Mouse (Mus musculus) kidney, adult 2 months (tissue): ENCODE data around the gene Dgki. TPM values are rescaled to one million over a fixed set of nuclear protein-coding genes. Genes with fewer than 3 reads are reported as not detected.
A peak's percentile ranks its signal among the peaks of the same experiment; 100 is the strongest.

Source experiments
- DNase-seq: peaks from one replicate; pipeline ENCODE4 v3.0.0; 2021
- H3K27ac ChIP-seq: fragments of 200-500 bp; 2 replicates; pipeline ENCODE4 v1.5.1; 2012; ENCODE audit warnings: low read depth, low read length, control low read depth, inconsistent platforms; ENCODE audit not compliant: insufficient read depth
- H3K27me3 ChIP-seq: fragments of 200-500 bp; replicated peaks from 2 replicates; pipeline ENCODE4 v1.6.1; 2012; ENCODE audit warnings: mild to moderate bottlenecking, moderate library complexity, low read length, inconsistent platforms; ENCODE audit not compliant: control insufficient read depth, insufficient read depth
- H3K36me3 ChIP-seq: fragments of 200-500 bp; 2 replicates; pipeline ENCODE4 v1.6.1; 2012; ENCODE audit warnings: mild to moderate bottlenecking, moderate library complexity, low read length, inconsistent platforms; ENCODE audit not compliant: control insufficient read depth, insufficient read depth
- H3K4me1 ChIP-seq: fragments of 200-500 bp; 2 replicates; pipeline ENCODE4 v1.6.1; 2011; ENCODE audit warnings: low read length; ENCODE audit not compliant: control insufficient read depth, insufficient read depth
- H3K4me3 ChIP-seq: fragments of 200-500 bp; 2 replicates; pipeline ENCODE4 v1.5.1; 2011; ENCODE audit warnings: mild to moderate bottlenecking, low read depth, low read length, control low read depth; ENCODE audit not compliant: insufficient read depth
- CTCF ChIP-seq: fragments of 200-500 bp; conservative IDR thresholded peaks from 2 replicates; pipeline ENCODE4 v1.5.1; 2011; ENCODE audit warnings: low read depth, mild to moderate bottlenecking, control low read depth, low read length, moderate library complexity, mixed read lengths; ENCODE audit not compliant: insufficient read depth, insufficient read length
- POLR2A ChIP-seq: fragments of 200-500 bp; IDR thresholded peaks from one replicate; pipeline ENCODE4 v1.6.1; 2011; ENCODE audit warnings: low read depth, low read length, control low read depth
- WGBS: fragments of 180-500 bp; shearing (Covaris S2); methylation state at CpG from one replicate; pipeline ENCODE4 v1.1.7; 2018; 5-methylcytosine and 5-hydroxymethylcytosine counted together
- polyA plus RNA-seq: library from polyadenylated mRNA; depleted of rRNA; stranded (reverse); fragments of >200 nt; gene quantifications from 2 replicates; pipeline ENCODE4 v1.2.3, GENCODE M21; 2012

Gene Dgki
- polyA plus RNA-seq, 1 experiment, result 0.05 TPM

DNA sequence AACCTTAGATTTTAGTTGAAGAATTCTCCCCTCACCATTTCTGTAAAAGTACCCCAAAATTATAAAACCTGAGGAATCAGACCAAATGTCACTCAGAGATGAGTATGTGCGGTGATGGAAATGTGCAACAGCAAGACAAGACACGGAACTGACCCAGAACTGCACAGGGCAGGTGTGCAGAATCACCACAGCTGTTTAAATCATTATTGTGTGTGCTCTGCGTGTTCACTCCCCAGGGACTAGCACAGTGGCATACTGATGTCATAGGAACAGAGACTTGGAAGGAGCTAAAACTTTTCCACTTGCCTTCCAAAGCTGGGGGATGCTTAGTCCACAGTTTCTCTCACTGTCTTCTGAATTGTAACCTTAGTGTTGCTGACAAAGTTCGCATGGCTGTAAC, 467.3 kb downstream of the Dgki start:
- DNase-seq, result no peak
- Histone ChIP-seq H3K27ac (no peak overlapping the region), H3K4me1 (no peaks in the 10 kb centered on the region), H3K4me3 (no peak overlapping the region), H3K27me3 (no peaks in the 10 kb centered on the region), H3K36me3 (no peaks in the 10 kb centered on the region)
- no peak for TF ChIP-seq CTCF
- no peak for TF ChIP-seq POLR2A
- 75% methylated on average over 4 of the region's 4 CpGs for WGBS

DNA sequence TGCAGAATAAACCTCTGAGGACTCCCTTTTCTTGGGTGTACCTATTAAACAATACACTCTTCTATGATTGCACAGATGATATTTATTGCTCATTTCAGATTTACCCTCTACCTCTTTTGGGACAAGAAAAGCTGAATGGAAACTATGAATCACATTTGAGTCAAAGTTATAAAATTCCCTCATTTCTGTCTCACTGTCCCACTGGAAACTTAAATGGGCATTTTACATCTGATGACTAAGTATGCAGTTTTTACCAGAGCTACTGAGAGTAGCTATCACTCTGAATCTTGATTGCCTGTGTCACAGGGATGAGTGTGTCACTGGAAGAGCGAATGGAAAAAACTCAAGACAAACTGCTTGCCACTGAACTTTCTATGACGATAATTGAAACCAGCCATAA, 467.8 kb downstream of the Dgki start:
- no peaks in the 10 kb centered on the region for H3K27me3 ChIP-seq
- TF ChIP-seq POLR2A (no peak), CTCF (no peak)
- no peaks in the 10 kb centered on the region for H3K36me3 ChIP-seq
- H3K4me3 ChIP-seq, result no peak overlapping the region
- WGBS, result 88% methylated on average over 2 of the region's 2 CpGs
- DNase-seq, result no peak
- no peaks in the 10 kb centered on the region for H3K4me1 ChIP-seq
- no peak overlapping the region for H3K27ac ChIP-seq

DNA sequence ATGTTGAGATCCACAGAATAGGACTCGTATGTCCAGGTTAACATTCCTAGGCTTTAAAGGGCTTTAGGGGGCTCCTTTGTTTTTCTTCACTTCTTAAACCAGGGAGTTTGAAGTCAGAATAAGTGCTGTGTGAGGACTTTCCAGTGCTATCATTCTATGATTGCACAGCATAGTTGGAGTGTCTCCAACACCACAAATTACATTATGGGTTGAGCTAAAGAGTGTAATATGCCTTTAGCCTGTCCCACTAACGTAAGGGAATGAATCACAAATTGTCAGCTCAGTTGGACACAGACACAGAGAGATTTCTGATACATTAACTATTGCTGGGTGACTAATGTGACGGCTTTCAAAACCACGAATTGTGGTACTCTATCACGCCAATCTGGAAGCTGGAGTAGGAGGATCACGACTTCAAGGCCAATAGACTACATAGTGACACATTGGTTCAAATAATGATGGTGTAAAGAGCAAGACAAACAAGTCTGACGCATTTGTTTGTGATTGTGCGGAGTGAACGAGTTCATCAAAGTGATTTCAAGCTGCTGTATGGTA, 469.5 kb downstream of the Dgki start:
- no peak overlapping the region for H3K27ac ChIP-seq
- 87% methylated on average over 9 of the region's 9 CpGs for WGBS
- DNase-seq, result no peak
- no peak overlapping the region for H3K4me3 ChIP-seq
- TF ChIP-seq CTCF (no peak), POLR2A (no peak)
- H3K27me3 ChIP-seq, result no peaks in the 10 kb centered on the region
- no peaks in the 10 kb centered on the region for H3K4me1 ChIP-seq
- no peaks in the 10 kb centered on the region for H3K36me3 ChIP-seq

DNA sequence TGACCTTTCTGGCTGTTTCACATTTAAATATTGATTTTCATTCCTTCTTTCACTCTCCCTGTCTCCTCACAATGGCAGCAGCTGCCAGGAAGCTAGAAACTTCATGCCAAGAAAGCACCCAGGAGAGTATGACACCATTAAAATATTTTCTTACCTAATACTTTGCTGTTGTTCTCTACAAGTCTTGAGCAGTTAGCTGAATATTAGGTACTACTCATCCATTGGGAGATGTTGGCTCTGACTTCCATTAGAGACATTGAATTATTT, 480.3 kb downstream of the Dgki start:
- no peaks in the 10 kb centered on the region for H3K27me3 ChIP-seq
- no peak overlapping the region for H3K27ac ChIP-seq
- H3K4me3 ChIP-seq, result no peak overlapping the region
- no peaks in the 10 kb centered on the region for H3K36me3 ChIP-seq
- no peak for DNase-seq
- no peaks in the 10 kb centered on the region for H3K4me1 ChIP-seq
- TF ChIP-seq POLR2A (no peak), CTCF (no peak)

DNA sequence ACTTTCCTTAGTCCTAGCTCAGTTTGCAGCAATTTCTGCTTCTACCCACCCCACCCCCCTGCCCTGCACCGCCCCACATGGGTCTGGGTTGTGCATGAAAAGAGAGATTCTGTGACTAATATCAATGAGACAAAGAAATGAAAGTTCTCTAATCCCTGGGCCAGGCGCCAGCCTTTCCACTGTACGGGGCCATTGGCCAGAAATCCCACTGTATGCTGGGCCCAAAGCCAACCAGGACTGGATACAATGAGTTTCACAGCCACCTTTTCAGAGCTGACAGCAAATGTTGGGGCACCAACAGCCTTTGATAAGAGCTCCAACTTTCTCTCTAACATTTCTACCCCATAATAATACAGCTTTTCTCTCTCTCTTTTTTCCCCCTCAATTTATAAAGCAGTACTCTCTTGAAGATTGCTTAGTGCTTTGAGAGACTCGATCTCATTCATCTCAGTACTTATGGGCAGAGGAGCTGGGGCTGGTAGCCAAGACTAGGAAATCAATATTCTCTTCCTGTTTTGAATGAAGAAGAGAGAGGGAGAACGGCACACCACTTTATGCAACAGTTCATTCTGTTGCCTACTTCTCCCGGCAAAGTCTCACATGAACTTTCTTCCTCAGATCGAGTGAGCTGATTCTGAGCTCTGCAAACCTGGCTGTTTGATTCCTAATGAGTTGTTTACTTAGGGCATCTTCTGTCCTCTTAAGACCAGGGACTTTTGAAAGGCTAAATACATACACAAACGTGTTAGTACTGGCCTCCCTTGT, 480.8 kb downstream of the Dgki start:
- no peaks in the 10 kb centered on the region for H3K36me3 ChIP-seq
- peak; percentile 74 for DNase-seq
- 37% methylated on average over 8 of the region's 8 CpGs for WGBS
- no peak overlapping the region for H3K27ac ChIP-seq
- TF ChIP-seq CTCF, result no peak
- no peak for TF ChIP-seq POLR2A
- H3K4me1 ChIP-seq, result no peaks in the 10 kb centered on the region
- H3K27me3 ChIP-seq, result no peaks in the 10 kb centered on the region
- no peak overlapping the region for H3K4me3 ChIP-seq

DNA sequence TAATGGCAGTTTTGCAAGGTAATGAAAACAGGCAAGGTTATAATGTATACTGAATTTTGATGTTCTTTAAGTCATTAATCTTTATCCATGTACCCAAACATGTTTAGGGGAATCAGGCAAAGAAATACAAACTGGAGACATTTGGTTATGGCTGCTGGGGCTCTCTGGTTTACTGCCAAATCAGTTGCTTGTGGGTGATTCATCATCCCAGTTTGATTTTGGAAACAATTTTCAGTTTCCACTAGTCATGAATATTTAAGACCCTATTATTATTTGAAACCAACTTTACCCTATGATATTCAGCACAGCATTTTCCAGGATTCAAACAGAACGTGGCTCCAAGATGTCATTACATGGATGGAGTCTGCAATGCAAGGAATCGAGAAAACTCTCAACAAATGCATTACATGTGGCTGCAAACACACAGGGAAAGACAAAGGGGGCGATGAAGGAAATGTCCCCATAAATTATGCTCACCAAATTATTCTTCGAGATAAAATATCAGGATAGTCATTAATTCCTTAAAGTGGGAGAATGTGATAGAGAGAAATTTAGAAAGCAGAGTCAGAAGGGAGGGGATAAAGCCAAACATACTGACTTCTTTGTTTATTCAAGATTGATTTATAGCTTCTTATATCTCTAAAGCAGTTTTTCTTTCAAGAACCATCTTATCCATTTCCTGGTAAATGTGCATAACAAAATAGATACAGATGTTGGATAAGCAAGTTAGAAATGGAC, 481.5 kb downstream of the Dgki start:
- H3K4me3 ChIP-seq, result no peak overlapping the region
- DNase-seq, result no peak
- H3K4me1 ChIP-seq, result no peaks in the 10 kb centered on the region
- H3K27me3 ChIP-seq, result no peaks in the 10 kb centered on the region
- H3K36me3 ChIP-seq, result no peaks in the 10 kb centered on the region
- no peak for TF ChIP-seq POLR2A
- no peak for TF ChIP-seq CTCF
- 44% methylated on average over 4 of the region's 4 CpGs for WGBS
- H3K27ac ChIP-seq, result no peak overlapping the region

- H3K27ac ChIP-seq, result no peak overlapping the region
- H3K36me3 ChIP-seq, result no peaks in the 10 kb centered on the region
- no peak for TF ChIP-seq POLR2A
- TF ChIP-seq CTCF, result no peak
- WGBS, result 83% methylated on average over 3 of the region's 3 CpGs
- H3K4me3 ChIP-seq, result no peak overlapping the region
- no peaks in the 10 kb centered on the region for H3K27me3 ChIP-seq
- DNase-seq, result no peak
- no peaks in the 10 kb centered on the region for H3K4me1 ChIP-seq
These were observed 483.3 kb downstream of the Dgki start for GRCm38 (mm10) chr6:36816666-36817065.
